Mouse (Mus musculus) ES-E14 (cell line): ENCODE measurements around the gene Olfr332. TPM values are rescaled to one million over a fixed set of nuclear protein-coding genes. Genes with fewer than 3 reads are reported as not detected.
A peak's percentile ranks its signal among the peaks of the same experiment; 100 is the strongest.
"Not testable (repeated sequence)": the region's sequence is repeated elsewhere in the genome, so short reads cannot be mapped to it uniquely, and the experiment has no call there.

Source experiments
- DNase-seq: peaks from one replicate; pipeline ENCODE4 v3.0.0-alpha.2; 2013; ENCODE audit warnings: low read depth, low spot score
- H3K27ac ChIP-seq: 2 replicates; pipeline ENCODE4 v1.5.1; 2012; ENCODE audit warnings: low read depth, mild to moderate bottlenecking, low read length, moderate library complexity, mixed read lengths; ENCODE audit not compliant: poor library complexity, insufficient read depth, severe bottlenecking
- H3K36me3 ChIP-seq: 2 replicates; pipeline ENCODE4 v1.6.1; 2012; ENCODE audit warnings: mild to moderate bottlenecking, low read length, moderate library complexity, mixed read lengths; ENCODE audit not compliant: control insufficient read depth, poor library complexity, insufficient read depth, severe bottlenecking
- H3K4me1 ChIP-seq, 2 experiments: fragments of 150-350 bp in 1 of 2; sonication (generic) in 1 of 2; 2 replicates each; pipeline ENCODE4 v1.6.1; 2012; ENCODE audit warnings: low read length in 2 of 2, mild to moderate bottlenecking in 1 of 2, mixed read lengths in 1 of 2; ENCODE audit not compliant: control insufficient read depth in 2 of 2, insufficient read depth in 2 of 2, poor library complexity in 1 of 2
- H3K4me3 ChIP-seq, 2 experiments: fragments of 150-350 bp in 1 of 2; sonication (generic) in 1 of 2; 2 replicates each; pipeline ENCODE4 v1.5.1; 2012; ENCODE audit warnings: low read length in 2 of 2, low read depth in 1 of 2, mild to moderate bottlenecking in 1 of 2, mixed read lengths in 1 of 2; ENCODE audit not compliant: insufficient read depth in 1 of 2, poor library complexity in 1 of 2, severe bottlenecking in 1 of 2
- H3K9ac ChIP-seq: 2 replicates; pipeline ENCODE4 v1.6.1; 2012; ENCODE audit warnings: low read depth, mild to moderate bottlenecking, low read length, mixed read lengths; ENCODE audit not compliant: poor library complexity, insufficient read depth, severe bottlenecking
- H3K9me3 ChIP-seq: fragments of 150-350 bp; sonication (generic); 2 replicates; pipeline ENCODE4 v1.6.1; 2012; ENCODE audit warnings: low read depth, mild to moderate bottlenecking, low read length; ENCODE audit not compliant: control insufficient read depth, insufficient read depth
- CHD2 ChIP-seq: IDR thresholded peaks from 2 replicates; pipeline ENCODE4 v1.6.1; 2014; ENCODE audit warnings: mild to moderate bottlenecking, low read depth, low read length, inconsistent platforms
- HCFC1 ChIP-seq: IDR thresholded peaks from 2 replicates; pipeline ENCODE4 v1.6.1; 2012; ENCODE audit warnings: low read length, inconsistent platforms, borderline replicate concordance; ENCODE audit not compliant: insufficient read depth
- MAFK ChIP-seq: IDR thresholded peaks from 2 replicates; pipeline ENCODE4 v1.6.1; 2014; ENCODE audit warnings: mild to moderate bottlenecking, low read depth, low read length, inconsistent platforms; ENCODE audit not compliant: insufficient read depth
- ZC3H11A ChIP-seq: IDR thresholded peaks from 2 replicates; pipeline ENCODE4 v1.6.1; 2012; ENCODE audit warnings: low read depth, mild to moderate bottlenecking, inconsistent platforms, low read length, borderline replicate concordance
- ZNF384 ChIP-seq: IDR thresholded peaks from 2 replicates; pipeline ENCODE4 v1.6.1; 2012; ENCODE audit warnings: low read depth, low read length, inconsistent platforms
- in situ Hi-C, 2 experiments: fragments of 600-800 bp; cut with MboI; formaldehyde crosslinking; loops; one replicate each; pipeline ENCODE4 v1.15.1; 2025; ENCODE audit warnings: low sequenced_read_pairs in 2 of 2, inconsistent platforms in 1 of 2; ENCODE audit not compliant: unreplicated experiment in 2 of 2
- total RNA-seq: library from RNA; depleted of rRNA; stranded (reverse); fragments of 300-350 nt; gene quantifications from 2 replicates; pipeline ENCODE4 v1.2.3, GENCODE M21; 2012; rRNA removed

Gene Olfr332
- total RNA-seq: not detected in 2 replicates

DNA sequence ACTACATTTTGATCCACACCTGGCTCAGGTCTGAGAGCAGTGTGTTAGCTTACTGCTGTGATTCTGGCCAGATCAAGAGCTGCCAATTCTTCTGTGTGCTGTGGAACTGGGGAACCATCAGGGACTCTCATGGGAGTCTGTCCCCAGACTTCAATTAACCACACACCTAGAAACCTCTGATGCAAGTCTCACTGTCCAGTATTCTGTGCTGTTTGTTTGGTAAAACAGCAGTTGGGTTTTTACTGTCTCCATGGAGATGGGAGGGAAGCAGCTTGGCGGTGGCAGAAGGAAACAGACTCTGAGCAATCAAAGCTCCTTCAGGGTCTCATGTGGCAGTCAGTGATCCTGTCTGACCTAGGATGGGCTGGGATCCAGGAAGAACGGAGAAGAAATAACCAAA lies at the start of gene Olfr332:
Gene Olfr332 (minus strand): TSS at position 101 of the 400 bp plus-strand sequence.
- Histone ChIP-seq H3K36me3 (no peaks in the 10 kb centered on the region), H3K9ac (no peak within 1 kb of the TSS), H3K4me1 (no peaks in the 10 kb centered on the region), H3K4me3 (no peak within 1 kb of the TSS), H3K27ac (no peak within 1 kb of the TSS), H3K9me3 (no peaks in the 10 kb centered on the region)
- no peak for TF ChIP-seq ZC3H11A
- TF ChIP-seq MAFK: no peak
- no peak for TF ChIP-seq HCFC1
- TF ChIP-seq CHD2: no peak
- no peak for TF ChIP-seq ZNF384
- DNase-seq: no peak
- in situ Hi-C loops: no loop called here

- H3K27ac ChIP-seq, H3K36me3 ChIP-seq, H3K9ac ChIP-seq, H3K4me1 ChIP-seq, DNase-seq, H3K9me3 ChIP-seq, in situ Hi-C loops, H3K4me3 ChIP-seq: not testable (repeated sequence)
These were observed 42.4 kb upstream of the Olfr332 start, which contains the start of gene Olfr330 for GRCm38 (mm10) chr11:58534736-58535135. Gene Olfr330 (minus strand): TSS chr11:58534836.

DNA sequence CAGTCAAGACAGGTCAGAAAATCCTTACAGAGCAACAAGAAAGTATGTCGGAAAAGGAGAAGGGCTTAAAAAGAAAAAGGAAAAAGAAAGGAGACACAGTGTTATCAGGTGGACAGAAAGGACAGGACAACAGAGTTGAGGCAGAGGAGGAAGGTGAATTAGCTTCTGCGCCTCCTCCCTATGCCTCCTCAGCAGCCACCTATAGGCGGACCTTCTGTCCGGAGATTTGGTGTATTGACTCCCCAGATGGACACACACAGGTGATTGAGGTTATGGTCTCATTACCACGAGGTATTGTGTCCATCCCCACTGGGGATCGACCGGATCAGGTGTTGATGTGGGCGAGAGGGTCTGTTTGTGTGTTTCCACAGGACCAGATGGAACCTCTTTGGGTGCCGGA lies 27.4 kb upstream of the Olfr332 start:
- H3K9me3 ChIP-seq, DNase-seq, in situ Hi-C loops, H3K36me3 ChIP-seq, H3K9ac ChIP-seq, H3K4me1 ChIP-seq, H3K4me3 ChIP-seq, H3K27ac ChIP-seq: not testable (repeated sequence)

- H3K9me3 ChIP-seq, DNase-seq, H3K27ac ChIP-seq, H3K4me1 ChIP-seq, in situ Hi-C loops, H3K9ac ChIP-seq, H3K36me3 ChIP-seq, H3K4me3 ChIP-seq: not testable (repeated sequence)
These were observed 26.6 kb upstream of the Olfr332 start for GRCm38 (mm10) chr11:58518916-58519315.

- in situ Hi-C loops: not testable (repeated sequence)
These were observed 16.7 kb upstream of the Olfr332 start for GRCm38 (mm10) chr11:58509058-58509457.

GRCm38 (mm10) chr11:58502472-58502871 lies 10.1 kb upstream of the Olfr332 start, which contains the start of gene Olfr331:
Gene Olfr331 (minus strand): TSS chr11:58502572.
- H3K4me1 ChIP-seq, H3K4me3 ChIP-seq, DNase-seq, H3K27ac ChIP-seq, H3K36me3 ChIP-seq, in situ Hi-C loops, H3K9me3 ChIP-seq, H3K9ac ChIP-seq: not testable (repeated sequence)

More at GRCm38 (mm10) chr11:58509058-58509457, 16.7 kb upstream of the Olfr332 start:
- DNase-seq, H3K27ac ChIP-seq, H3K9ac ChIP-seq, H3K9me3 ChIP-seq, H3K4me1 ChIP-seq, H3K36me3 ChIP-seq: not testable (repeated sequence)
- peak overlapping the region; percentile 31 to 48; a peak in 3 of 4 replicates for H3K4me3 ChIP-seq
